Mouse (Mus musculus) neural tube, embryonic 11.5 days (tissue): ENCODE data around the gene Bmpr1a. TPM values are rescaled to one million over a fixed set of nuclear protein-coding genes. Genes with fewer than 3 reads are reported as not detected.
"Not testable (repeated sequence)": the region's sequence is repeated elsewhere in the genome, so short reads cannot be mapped to it uniquely, and the experiment has no call there.

ENCODE experiments used
- ATAC-seq: fragments of 200-750 bp; cut with Nextera tagmentation; 2 replicates; pipeline ENCODE4 v1.8.0; 2017; ENCODE audit warnings: moderate number of reproducible peaks, mild to moderate bottlenecking, moderate TSS enrichment, moderate library complexity; ENCODE audit not compliant: insufficient read depth, low FRiP score, low TSS enrichment
- DNase-seq: peaks from one replicate; pipeline ENCODE4 v3.0.0-alpha.2; 2015; ENCODE audit warnings: low spot score
- H3K27ac ChIP-seq: fragments of 300-500 bp; sonication (generic); 2 replicates; pipeline ENCODE4 v1.5.1; 2014; ENCODE audit warnings: low read depth, mild to moderate bottlenecking, low read length
- H3K27me3 ChIP-seq: fragments of 300-500 bp; sonication (generic); 2 replicates; pipeline ENCODE4 v1.6.1; 2014; ENCODE audit warnings: mild to moderate bottlenecking, low read length, mixed read lengths; ENCODE audit not compliant: control insufficient read depth, insufficient read depth
- H3K36me3 ChIP-seq: fragments of 300-500 bp; sonication (generic); 2 replicates; pipeline ENCODE4 v1.6.1; 2014; ENCODE audit warnings: mild to moderate bottlenecking, low read length, moderate library complexity, mixed read lengths; ENCODE audit not compliant: control insufficient read depth, insufficient read depth
- H3K4me1 ChIP-seq: fragments of 300-500 bp; sonication (generic); 2 replicates; pipeline ENCODE4 v1.6.1; 2014; ENCODE audit warnings: low read length, mixed read lengths; ENCODE audit not compliant: control insufficient read depth, insufficient read depth
- H3K4me2 ChIP-seq: fragments of 300-500 bp; sonication (generic); 2 replicates; pipeline ENCODE4 v1.6.1; 2014; ENCODE audit warnings: low read depth, mild to moderate bottlenecking, moderate library complexity
- H3K4me3 ChIP-seq: fragments of 300-500 bp; sonication (generic); 2 replicates; pipeline ENCODE4 v1.5.1; 2014; ENCODE audit warnings: low read depth, low read length
- H3K9ac ChIP-seq: fragments of 300-500 bp; sonication (generic); 2 replicates; pipeline ENCODE4 v1.6.1; 2014; ENCODE audit warnings: mild to moderate bottlenecking, low read length
- H3K9me3 ChIP-seq: fragments of 300-500 bp; sonication (generic); 2 replicates; pipeline ENCODE4 v1.6.1; 2016; ENCODE audit warnings: low read length; ENCODE audit not compliant: control insufficient read depth
- WGBS: fragments of 180-500 bp; shearing (Covaris S2); extraction: QIAGEN DNeasy Blood & Tissue Kit; methylation state at CpG from one replicate; pipeline ENCODE4 v1.1.7; 2014; 5-methylcytosine and 5-hydroxymethylcytosine counted together
- polyA plus RNA-seq: library from polyadenylated mRNA; unstranded; fragments of >200 nt; fragmentation: Nextera tagmentation; extraction: Ambion mirVana; gene quantifications from 2 replicates; pipeline ENCODE4 v1.2.1, GENCODE M21; 2014

The Bmpr1a gene
- polyA plus RNA-seq, 1 experiment from 2014 or later = 51.4 TPM

DNA sequence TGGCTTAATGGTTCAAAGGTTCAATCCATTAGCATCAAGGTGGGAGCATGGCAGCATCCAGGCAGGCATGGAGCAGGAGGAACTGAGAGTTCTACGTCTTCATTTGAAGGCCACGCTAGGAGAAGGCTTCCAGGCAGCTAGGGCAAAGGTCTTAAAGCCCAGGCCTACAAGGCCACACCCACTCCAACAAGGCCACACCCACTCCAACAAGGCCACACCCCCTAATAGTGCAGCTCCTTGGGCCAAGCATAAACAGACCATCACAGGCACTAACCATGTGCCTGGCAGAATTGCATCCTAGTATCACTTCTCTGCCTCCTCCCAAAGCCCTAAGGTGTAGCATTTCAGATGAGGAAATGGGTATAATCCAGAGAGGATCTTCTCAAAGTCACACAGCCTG, 131.4 kb downstream of the Bmpr1a start:
- H3K4me2 ChIP-seq = no peak overlapping the region
- no peaks in the 10 kb centered on the region for H3K27me3 ChIP-seq
- H3K4me3 ChIP-seq = no peak overlapping the region
- H3K36me3 ChIP-seq = no peaks in the 10 kb centered on the region
- ATAC-seq = no peak
- H3K27ac ChIP-seq = no peak overlapping the region
- no peak overlapping the region for H3K9ac ChIP-seq
- DNase-seq = no peak
- WGBS = 74% methylated on average over 2 of the region's 2 CpGs
- peaks cover 2% of the 10 kb centered on the region; the same call in 1 of the 2 replicates for H3K4me1 ChIP-seq
- no peaks in the 10 kb centered on the region for H3K9me3 ChIP-seq

DNA sequence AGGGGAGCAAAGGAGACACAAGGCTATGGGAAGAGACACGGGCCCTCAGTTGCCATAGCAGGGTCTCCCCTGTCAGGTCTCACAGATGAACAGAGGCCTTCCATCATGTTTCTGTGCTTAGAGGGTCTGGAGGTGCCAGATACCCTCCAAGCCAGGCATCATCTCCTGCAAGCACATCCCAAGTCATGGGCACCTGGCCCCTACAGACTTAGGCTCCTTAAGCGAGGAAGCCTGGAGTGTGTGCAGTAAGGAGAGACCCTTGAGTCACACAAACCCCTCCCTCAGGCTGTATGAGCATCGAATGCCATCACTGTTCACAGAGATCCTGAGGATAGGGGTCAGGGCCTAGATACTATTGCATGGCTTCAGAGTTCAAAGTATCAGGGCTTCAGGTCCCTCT, 132.2 kb downstream of the Bmpr1a start:
- WGBS = 86% methylated on average over 3 of the region's 3 CpGs
- Histone ChIP-seq H3K9me3 (no peaks in the 10 kb centered on the region), H3K4me1 (peaks cover 2% of the 10 kb centered on the region; the same call in 1 of the 2 replicates), H3K4me2 (no peak overlapping the region), H3K27me3 (no peaks in the 10 kb centered on the region), H3K9ac (no peak overlapping the region), H3K27ac (no peak overlapping the region), H3K4me3 (no peak overlapping the region), H3K36me3 (no peaks in the 10 kb centered on the region)
- no peak for DNase-seq
- ATAC-seq = no peak

DNA sequence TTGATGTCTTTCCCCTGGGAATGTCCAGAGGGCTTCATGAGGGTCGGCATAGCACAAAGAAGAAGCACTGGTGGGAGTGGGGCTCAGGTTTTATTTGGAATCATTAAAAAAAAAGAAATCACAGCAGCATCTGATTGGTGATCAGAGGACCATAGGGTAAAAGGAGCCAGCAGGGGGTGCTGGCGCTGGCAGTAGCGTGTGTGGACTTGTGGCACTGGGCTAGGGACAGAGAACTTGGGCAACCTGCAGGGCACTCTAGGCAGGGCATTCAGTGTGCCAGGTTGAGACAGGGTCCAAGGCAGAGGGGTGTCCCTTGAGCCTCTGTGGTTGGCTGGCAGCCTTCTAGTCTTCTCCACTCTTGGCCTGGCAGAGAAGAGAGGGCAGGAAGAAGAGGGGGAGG, 132.9 kb downstream of the Bmpr1a start:
- no peaks in the 10 kb centered on the region for H3K9me3 ChIP-seq
- DNase-seq (no peak), ATAC-seq (no peak)
- H3K27ac ChIP-seq = no peak overlapping the region
- no peak overlapping the region for H3K4me2 ChIP-seq
- H3K36me3 ChIP-seq = no peaks in the 10 kb centered on the region
- no peak overlapping the region for H3K4me3 ChIP-seq
- no peaks in the 10 kb centered on the region for H3K27me3 ChIP-seq
- H3K4me1 ChIP-seq = peaks cover 2% of the 10 kb centered on the region; the same call in 1 of the 2 replicates
- H3K9ac ChIP-seq = no peak overlapping the region
- 51% methylated on average over 3 of the region's 3 CpGs for WGBS

DNA sequence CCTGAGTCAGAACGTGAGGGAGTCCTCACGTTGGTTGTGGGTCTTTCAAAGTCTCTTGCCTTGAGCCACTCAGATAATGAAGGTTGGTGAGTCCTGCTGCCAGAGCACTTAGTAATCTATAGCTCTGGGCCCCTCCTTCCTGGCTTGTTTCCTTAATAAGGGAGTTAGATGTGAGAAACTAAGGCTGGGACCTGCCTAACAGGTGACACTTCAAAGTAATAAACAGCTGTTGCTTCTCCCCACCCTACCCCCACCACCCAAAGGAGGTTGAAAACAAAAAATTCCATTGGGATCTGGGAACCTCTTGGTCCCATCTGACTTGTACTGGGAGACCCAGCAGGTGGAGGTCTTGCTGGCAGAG, 138.0 kb downstream of the Bmpr1a start:
- no peaks in the 10 kb centered on the region for H3K27me3 ChIP-seq
- H3K4me3 ChIP-seq = no peak overlapping the region
- ATAC-seq = no peak
- H3K36me3 ChIP-seq = no peaks in the 10 kb centered on the region
- H3K9ac ChIP-seq = no peak overlapping the region
- no peak for DNase-seq
- H3K4me2 ChIP-seq = no peak overlapping the region
- 88% methylated on average over 2 of the region's 2 CpGs for WGBS
- H3K4me1 ChIP-seq = 0 out of 2 replicates have a peak, but pooled peaks cover 2% of the 10 kb centered on the region
- H3K27ac ChIP-seq = no peak overlapping the region
- no peaks in the 10 kb centered on the region for H3K9me3 ChIP-seq

DNA sequence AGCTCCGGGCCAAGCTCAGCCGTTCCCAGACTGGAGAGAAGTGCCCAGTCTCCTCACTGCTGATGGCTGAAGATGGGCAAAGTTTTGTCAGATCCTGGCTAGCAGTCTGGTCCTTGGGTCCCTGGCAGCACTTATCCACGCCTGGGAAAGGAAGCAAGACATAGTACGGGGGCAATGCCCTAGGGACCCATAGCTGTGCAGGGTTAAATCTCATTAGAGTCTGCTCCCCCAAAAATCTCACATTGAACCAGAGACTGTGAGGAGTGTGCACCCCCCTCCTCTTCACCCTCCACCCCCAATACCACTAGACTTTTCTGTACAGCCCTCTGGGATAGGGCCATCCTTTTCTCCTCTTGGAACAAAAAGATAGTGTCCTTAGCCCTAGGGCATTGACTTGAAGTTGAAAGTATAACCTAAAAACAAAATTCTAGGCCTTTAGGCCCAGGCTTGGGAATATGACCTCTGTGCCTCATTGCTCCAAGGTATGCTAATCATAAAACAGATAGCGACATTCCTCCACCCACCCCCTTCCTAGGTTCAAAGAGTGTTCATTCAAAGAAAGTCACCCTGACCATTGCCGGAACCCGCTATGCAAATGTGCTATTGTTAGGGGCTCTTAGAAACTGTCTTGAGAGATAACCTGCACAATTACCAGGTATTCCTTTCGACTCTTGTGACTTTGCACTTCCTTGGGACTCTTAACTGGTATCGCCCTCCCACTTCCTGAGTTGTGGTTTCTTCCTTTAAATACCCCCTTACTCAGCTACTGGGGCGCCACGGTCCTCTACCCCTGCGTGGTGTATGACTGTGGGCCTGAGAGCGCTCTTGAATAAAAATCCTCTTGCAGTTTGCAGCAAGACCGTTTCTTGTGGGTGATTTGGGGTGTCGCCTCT, 138.6 kb downstream of the Bmpr1a start:
- not testable (repeated sequence) for H3K4me1 ChIP-seq, H3K36me3 ChIP-seq, H3K27ac ChIP-seq, DNase-seq, H3K27me3 ChIP-seq, H3K9me3 ChIP-seq
- Histone ChIP-seq H3K9ac (peak overlapping the region; percentile 65), H3K4me3 (peak overlapping the region; percentile 38; the same call in 1 of the 2 replicates), H3K4me2 (peak overlapping the region; percentile 82)
- WGBS = 78% methylated on average over 15 of the region's 15 CpGs
- 0 out of 2 replicates have a peak, but pooled peaks have one; percentile 18 for ATAC-seq

DNA sequence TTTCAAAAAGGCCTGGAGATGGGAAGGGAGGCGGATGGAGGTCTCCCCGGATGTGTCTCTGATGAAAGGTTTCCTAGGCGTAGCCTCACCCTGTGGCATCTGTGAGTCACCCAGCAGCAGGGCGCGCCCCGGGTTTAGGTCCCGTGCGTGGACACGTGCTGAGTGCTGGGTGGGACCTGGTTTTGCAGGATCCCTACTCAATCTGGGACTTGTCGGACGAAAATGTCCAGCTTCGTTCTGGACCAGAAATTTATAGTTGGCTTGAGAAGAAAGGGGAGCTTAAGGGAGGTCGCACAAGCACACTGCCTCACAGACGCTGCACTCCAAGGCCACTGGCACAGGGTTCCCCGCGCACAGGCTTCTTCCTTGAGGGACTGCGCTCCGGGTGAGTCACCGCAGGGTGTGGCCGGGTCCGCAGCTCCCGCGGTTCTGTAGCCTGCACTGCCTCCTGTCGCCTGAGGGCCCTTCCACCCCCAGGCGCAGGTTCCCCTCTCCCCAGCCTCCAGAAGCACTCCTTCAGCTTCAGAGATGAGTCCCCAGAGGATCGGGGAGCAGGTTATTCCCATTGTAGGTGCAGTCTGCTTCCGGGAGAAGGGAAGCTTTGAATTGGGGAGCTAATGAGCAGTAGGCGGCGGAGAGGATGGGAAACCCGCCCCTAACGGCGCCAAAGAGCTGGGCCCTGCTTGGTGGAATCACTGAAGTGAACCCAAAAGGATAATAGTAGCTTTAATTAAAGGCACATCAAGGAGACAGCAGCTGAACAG, 139.5 kb downstream of the Bmpr1a start:
- ATAC-seq = peak; percentile 78
- Histone ChIP-seq H3K4me1 (0 out of 2 replicates have a peak, but pooled peaks cover 2% of the 10 kb centered on the region), H3K36me3 (no peaks in the 10 kb centered on the region), H3K4me3 (peak overlapping the region; percentile 38), H3K9ac (peak overlapping the region; percentile 65), H3K4me2 (peak overlapping the region; percentile 82), H3K27ac (no peak overlapping the region), H3K27me3 (no peaks in the 10 kb centered on the region), H3K9me3 (no peaks in the 10 kb centered on the region)
- 2% methylated on average over 32 of the region's 32 CpGs for WGBS
- DNase-seq = peak; percentile 67

DNA sequence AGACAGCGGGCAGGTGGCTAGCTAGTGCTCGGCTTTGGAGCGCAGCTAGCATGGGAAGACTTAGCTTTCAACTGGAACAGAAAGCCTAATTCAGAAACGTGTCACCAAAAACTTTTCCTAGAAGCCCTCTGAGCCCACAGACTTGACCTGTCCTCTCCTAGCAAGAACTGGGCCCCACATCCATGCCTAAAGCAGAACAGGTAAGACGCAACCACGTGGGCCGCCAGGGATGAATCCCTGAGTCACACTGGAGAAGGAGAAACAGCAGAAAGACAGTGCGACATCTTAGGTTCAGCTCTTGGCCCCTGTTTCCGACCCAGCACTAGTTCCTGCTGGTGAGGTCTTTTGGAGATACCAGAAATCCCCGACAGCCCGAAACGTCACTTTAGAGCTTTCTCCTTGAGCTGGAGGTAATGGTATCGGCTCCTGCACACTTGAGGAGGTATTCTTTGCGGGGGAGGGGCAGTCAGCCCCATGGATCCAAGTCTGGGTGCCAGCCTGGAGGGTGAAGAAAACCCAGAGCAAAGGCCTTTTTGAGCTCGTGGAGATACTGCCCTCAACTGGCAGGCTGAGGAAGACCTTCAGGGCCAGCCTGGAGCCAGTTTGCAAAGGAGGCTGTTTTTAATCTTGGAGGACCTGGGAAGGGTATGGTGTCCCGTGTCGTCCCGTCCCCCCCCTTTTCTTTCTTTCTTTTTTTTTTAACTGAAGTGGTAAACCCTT, 140.3 kb downstream of the Bmpr1a start:
- no peaks in the 10 kb centered on the region for H3K9me3 ChIP-seq
- peak; percentile 76 for DNase-seq
- 0 out of 2 replicates have a peak, but pooled peaks cover 2% of the 10 kb centered on the region for H3K4me1 ChIP-seq
- H3K27ac ChIP-seq = no peak overlapping the region
- peak overlapping the region; percentile 82 for H3K4me2 ChIP-seq
- 30% methylated on average over 18 of the region's 18 CpGs for WGBS
- no peaks in the 10 kb centered on the region for H3K36me3 ChIP-seq
- peak overlapping the region; percentile 38 for H3K4me3 ChIP-seq
- ATAC-seq = peak; percentile 42; the same call in 1 of the 2 replicates
- peak overlapping the region; percentile 65 for H3K9ac ChIP-seq
- no peaks in the 10 kb centered on the region for H3K27me3 ChIP-seq

DNA sequence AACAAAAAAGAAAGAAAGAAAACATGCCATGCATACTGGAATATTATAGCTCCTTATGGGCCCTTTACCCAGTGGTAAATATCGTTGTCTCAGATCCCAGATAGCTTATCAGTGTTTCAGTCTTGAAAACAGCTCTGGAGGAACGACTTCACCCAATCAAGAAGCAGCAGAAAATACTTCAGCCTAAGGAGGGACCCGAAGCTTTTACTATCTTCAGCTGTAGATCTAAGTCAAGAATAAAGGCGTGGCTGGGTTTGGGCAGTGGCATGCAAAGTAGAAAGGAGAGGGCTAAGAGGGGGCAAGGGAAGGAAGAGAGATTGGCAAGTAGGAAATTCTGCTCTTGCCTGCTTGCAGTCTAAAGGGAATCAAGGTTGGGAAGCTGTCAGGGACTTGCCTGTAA, 141.0 kb downstream of the Bmpr1a start:
- DNase-seq (no peak), ATAC-seq (no peak)
- Histone ChIP-seq H3K9ac (no peak overlapping the region), H3K36me3 (no peaks in the 10 kb centered on the region), H3K4me1 (0 out of 2 replicates have a peak, but pooled peaks cover 2% of the 10 kb centered on the region), H3K27me3 (no peaks in the 10 kb centered on the region), H3K27ac (no peak overlapping the region), H3K4me2 (no peak overlapping the region), H3K9me3 (no peaks in the 10 kb centered on the region), H3K4me3 (no peak overlapping the region)
- WGBS = 79% methylated on average over 4 of the region's 4 CpGs
